Mouse (Mus musculus) telencephalon, adult 2 months (tissue): ENCODE data around the gene Gnl3l.
A peak's percentile ranks its signal among the peaks of the same experiment; 100 is the strongest.

ENCODE experiments used
- DNase-seq: peaks from one replicate; pipeline ENCODE4 v3.0.0-alpha.2; 2011; ENCODE audit warnings: low read depth, low spot score

Gnl3l gene

GRCm38 (mm10) chrX:151016938-151017877 is at the start of gene Gnl3l:
TSS of gene Gnl3l (minus strand) at chrX:151017322.
- peak; percentile 88 for DNase-seq

DNA sequence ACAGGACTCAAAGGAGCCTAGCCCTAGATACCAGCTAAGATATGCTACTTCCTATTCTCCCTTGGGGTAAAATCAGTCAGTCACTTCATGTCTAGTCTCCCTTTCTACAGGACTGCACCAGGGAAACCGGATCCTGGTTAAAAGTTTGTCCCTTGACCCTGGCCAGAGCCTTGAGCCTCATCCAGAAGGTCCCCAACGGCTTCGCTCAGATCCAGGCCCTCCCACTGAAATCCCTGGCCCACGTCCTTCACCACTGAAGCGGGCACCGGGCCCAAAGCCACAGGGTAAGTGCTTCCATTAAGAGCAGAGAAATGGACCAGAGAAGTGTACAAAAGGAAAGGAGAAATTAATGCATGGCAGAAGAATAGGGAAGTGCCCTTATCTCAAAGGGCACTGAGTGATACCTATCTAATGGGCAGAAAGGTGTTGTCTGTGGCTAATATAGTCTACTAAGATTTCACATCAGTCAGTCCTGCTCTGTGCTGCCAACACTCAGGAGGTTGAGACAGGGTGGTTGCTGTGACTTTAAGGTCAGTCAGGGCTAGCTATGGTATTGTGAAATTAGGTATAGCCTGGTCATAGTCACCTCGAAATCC is 49.0 kb upstream of the Gnl3l start:
- DNase-seq, result no peak

GRCm38 (mm10) chrX:151061615-151062299 is 44.6 kb upstream of the Gnl3l start:
- no peak for DNase-seq

GRCm38 (mm10) chrX:151059346-151059745 is 42.2 kb upstream of the Gnl3l start:
- DNase-seq, result no peak

- DNase-seq, result no peak
Observed at GRCm38 (mm10) chrX:151055559-151055958, 38.4 kb upstream of the Gnl3l start.

- DNase-seq, result no peak
Observed at GRCm38 (mm10) chrX:151054489-151054888, 37.4 kb upstream of the Gnl3l start.

DNA sequence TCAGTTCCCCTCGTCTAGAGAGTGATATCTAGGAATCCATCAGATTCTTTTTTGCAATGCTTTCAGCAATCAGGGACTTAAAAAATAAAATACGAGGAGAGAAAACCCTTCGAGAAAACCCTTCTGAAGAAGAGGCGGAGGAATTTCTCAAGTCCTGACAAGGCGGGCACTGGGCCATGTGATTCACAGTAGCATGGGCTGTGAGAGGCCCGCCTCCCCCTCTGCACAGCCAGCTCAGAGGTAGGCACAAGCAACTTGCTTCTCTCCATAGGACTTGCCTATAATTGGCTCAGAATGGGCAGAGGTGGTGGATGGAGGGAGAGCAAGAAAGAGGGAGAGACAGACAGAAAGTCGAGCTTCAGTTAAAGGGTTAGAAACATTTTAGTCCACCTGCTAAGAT is 33.2 kb upstream of the Gnl3l start:
- peak; percentile 62 for DNase-seq

- no peak for DNase-seq
Observed at GRCm38 (mm10) chrX:151049661-151050215, 32.6 kb upstream of the Gnl3l start.

DNA sequence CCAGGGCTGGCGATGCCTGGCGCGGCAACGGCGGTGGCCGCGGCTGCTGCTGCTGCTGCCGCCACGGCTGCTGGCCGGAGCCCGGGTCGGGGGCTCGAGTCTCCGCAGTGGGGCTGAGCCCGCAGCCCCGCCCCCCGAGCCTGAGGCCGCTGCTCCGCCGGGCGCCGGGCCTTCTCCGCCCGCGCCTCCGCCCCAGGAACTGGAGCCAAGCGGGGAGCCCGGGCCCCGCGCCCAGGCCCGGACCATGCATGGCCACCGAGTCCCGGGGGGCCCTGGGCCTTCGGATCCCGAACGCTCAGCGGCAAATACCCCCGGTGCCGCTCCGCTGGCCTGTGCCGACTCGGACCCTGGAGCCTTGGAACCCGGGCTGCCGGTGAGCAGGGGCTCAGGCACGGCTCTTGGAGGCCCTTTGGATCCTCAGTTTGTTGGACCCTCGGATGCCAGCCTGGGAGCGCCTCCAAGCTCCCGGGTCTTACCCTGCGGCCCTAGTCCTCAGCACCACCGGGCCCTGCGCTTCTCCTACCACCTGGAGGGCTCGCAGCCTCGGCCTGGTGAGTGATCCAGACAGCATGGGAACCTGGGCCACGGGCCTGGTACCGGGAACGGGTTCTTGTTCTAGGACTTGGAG is 30.4 kb upstream of the Gnl3l start:
- DNase-seq, result no peak

DNA sequence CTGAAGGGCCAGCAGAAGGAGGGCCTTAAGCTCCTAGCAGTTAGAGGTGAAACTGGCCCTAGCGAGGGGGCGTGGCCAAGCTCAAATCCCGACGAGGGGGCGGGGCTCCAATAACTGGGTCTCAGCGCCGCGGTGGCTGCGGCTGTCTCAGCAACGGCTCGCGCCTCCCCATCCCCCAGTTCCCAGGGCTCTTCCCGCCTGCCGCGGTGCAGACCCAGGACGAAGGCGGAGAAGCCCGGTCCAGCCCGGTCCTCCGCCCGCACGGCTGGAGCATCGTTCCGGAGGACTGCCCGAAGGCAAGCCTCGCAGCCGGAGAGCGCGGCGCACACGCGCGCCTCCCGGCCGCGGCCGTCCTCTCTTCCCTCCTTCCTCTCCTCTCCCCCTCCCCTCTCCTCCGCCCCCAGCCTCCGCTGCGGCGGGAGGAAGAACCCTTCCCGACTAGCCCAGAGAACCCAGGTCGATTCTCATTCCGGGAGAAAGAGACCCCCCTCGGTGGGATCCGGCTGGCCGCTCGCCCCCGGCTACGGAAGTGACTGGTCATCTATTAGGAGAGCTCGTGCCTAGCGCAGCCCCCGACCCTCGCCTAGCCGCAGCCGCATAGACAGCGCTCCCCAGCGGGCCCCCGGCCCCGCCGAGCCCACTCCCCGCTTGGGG is 29.8 kb upstream of the Gnl3l start:
- peak; percentile 45 for DNase-seq

DNA sequence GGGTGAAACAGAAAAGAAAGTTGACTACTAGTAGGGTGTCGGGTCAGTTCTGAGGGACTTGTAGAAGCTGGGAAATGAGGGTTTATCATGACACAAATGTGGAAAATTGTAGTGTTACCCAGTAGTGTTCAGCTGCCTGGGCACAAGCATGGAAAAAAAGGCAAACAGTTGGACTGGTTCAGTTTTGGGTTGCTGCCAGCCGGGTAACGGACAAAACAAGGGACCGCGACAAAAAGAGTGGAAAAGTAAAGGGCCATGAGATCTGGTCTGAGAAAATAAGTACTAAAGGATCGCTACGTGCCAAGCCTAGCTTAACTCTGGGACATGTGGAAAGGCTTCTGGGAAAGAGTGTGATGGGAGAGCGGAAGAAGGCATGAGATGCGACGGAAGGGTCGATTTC is 29.2 kb upstream of the Gnl3l start:
- no peak for DNase-seq

GRCm38 (mm10) chrX:151045850-151046249 is 28.7 kb upstream of the Gnl3l start, which contains the start of gene Fgd1:
TSS of gene Fgd1 (plus strand) at chrX:151046150.
- DNase-seq, result no peak

- no peak for DNase-seq
Observed at GRCm38 (mm10) chrX:151041223-151041622, 24.1 kb upstream of the Gnl3l start.

GRCm38 (mm10) chrX:151031400-151031799 is 14.3 kb upstream of the Gnl3l start:
- DNase-seq, result no peak

DNA sequence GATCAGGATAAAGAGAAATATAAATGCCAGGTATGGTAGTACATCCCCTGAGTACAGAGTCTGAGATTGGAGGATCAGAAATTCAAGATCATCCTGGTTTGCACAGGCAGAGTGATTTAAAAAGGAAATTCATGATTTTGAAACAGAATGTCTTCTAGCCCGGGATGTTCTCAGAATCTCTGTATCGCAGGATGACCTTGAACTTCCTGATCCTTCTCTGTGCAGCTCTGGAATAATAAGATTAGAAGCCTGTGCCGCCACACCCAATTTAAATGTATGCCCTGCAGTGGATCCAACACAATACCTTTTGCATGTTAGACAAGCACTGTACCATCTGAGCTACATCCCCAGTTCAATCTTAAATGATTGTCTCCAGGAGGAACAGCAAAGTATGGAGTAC is 1.7 kb upstream of the Gnl3l start:
- DNase-seq, result no peak

GRCm38 (mm10) chrX:151017897-151018296 is 775 bp upstream of the Gnl3l start:
- no peak for DNase-seq

- peak; percentile 72 for DNase-seq
Observed at GRCm38 (mm10) chrX:150996775-150997174, 20.3 kb downstream of the Gnl3l start.

DNA sequence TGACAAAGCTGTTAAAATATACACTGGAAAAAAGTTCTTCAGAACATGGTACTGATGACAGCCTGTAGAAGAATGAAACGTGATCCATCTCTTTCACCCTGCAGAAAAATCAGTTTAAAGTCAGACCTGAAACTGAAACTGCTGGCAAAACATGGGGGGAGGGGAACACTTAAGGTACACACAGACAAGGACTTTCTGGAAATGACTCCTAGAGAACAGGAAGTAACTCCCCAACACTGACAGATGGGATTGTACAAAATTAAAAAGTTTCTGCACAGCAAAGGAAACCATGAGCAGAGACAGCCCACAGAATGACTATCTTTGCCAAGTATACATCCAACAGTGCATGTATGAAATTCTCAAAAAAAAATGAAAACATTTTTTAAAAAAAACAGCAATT is 35.5 kb downstream of the Gnl3l start:
- peak; percentile 23 for DNase-seq

DNA sequence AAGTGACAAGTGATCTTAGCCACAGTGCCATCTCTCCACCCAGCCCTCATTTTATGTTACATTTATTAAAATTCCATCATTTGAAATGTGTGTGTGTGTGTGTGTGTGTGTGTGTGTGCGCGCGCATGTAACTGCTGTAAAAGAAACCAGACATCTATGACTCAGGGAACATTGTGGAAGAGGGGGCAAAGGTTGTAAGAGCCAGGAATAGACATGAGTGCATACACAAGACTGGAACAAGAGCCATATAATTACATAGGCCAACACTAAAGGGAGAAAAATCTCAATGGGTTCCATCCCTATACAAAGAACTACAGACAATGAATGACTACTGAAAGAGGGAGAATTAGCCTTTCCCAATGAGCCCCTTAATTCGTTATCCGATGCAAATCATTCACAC is 41.7 kb downstream of the Gnl3l start:
- DNase-seq, result no peak

DNA sequence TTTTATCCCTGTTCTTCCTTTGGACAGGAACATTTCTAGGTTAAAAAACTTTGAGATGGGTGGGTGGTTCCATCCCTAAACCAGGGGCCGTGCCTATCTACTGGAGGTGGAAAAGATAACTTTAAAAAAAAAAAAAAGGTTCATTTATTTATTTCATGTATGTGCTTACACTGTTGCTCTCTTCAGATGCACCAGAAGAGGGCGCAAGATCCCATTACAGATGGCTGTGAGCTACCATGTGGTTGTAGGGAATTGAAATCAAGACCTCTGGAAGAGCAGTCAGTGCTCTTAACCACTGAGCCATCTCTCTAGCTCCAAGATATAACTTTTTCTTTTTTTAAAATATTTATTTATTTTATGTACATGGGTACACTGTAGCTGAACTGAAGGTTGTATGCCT is 54.1 kb downstream of the Gnl3l start:
- DNase-seq, result no peak

DNA sequence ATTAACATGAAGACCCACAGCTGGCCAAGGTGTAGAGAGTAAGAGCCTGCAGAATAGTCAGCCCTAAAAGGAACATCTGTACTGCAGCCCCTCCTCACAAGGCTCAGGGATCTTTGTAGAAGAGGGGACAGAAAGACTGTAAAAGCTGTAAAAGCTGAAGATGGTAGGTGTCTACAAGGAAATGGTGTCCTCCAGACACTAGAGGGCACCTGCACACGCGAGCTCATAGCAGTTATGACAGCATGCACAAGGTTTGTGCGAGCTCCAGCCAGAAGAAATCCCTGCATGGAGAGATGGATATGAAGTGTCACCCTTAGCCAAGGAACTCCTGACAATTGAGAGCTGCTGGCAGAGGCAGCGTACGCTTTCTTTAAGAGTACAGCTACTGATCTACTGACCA is 56.4 kb downstream of the Gnl3l start:
- no peak for DNase-seq
